Mouse (Mus musculus): ENCODE data around the gene Cebpa.

GRCm38 (mm10) chr7:35130059-35130738 lies 11.1 kb downstream of the Cebpa start:
- TF ChIP-seq SRF (IDR thresholded peaks at IDR 0.05; ENCODE audit: control insufficient read depth, insufficient read length, low read depth) (no peak), CEBPB (IDR thresholded peaks at IDR 0.05; ENCODE audit: insufficient read depth, poor library complexity, severe bottlenecking) (no peak), POLR2A (IDR thresholded peaks at IDR 0.05; ENCODE audit: insufficient read length, low read depth) (no peak), E2F4 (IDR thresholded peaks at IDR 0.05; ENCODE audit: insufficient read depth) (no peak), MAX (IDR thresholded peaks at IDR 0.05; ENCODE audit: low read depth) (no peak), MYOD1 (IDR thresholded peaks at IDR 0.05; ENCODE audit: control insufficient read depth in 1 of 3, insufficient read length in 2 of 3, low read depth in 2 of 3) (no peak), USF1 (IDR thresholded peaks at IDR 0.05; ENCODE audit: low read depth) (no peak), POLR2AphosphoS2 (IDR thresholded peaks at IDR 0.05; ENCODE audit: insufficient read length, low read depth) (no peak), TCF12 (IDR thresholded peaks at IDR 0.05; ENCODE audit: insufficient read depth, poor library complexity, severe bottlenecking) (no peak), MYOG (IDR thresholded peaks at IDR 0.05; ENCODE audit: control insufficient read depth in 1 of 3, insufficient read depth in 1 of 3, insufficient read length in 2 of 3, low read depth in 2 of 3) (no peak), TCF3 (IDR thresholded peaks at IDR 0.05; ENCODE audit: insufficient read length, low read depth) (no peak), REST (IDR thresholded peaks at IDR 0.05; ENCODE audit: insufficient read depth, insufficient read length) (no peak)
